Mouse (Mus musculus) heart, postnatal 0 days (tissue): Measurements from ENCODE around the gene Lonp2.

ENCODE experiments used
- CTCF ChIP-seq: IDR thresholded peaks from 2 replicates; pipeline ENCODE4 v1.5.1; 2016; ENCODE audit warnings: antibody characterized with exemption, control low read depth, low read depth
- EP300 ChIP-seq: IDR thresholded peaks from 2 replicates; pipeline ENCODE4 v1.6.1; 2016; ENCODE audit warnings: antibody characterized with exemption, low read depth

GRCm38 (mm10) chr8:86735446-86736111, 111.7 kb downstream of the Lonp2 start:
- TF ChIP-seq CTCF (no peak), EP300 (no peak)
